Mouse (Mus musculus) liver, embryonic 13.5 days (tissue): ENCODE data around the gene Usp34. TPM values are rescaled to one million over a fixed set of nuclear protein-coding genes. Genes with fewer than 3 reads are reported as not detected.
A peak's percentile ranks its signal among the peaks of the same experiment; 100 is the strongest.
"Not testable (repeated sequence)": the region's sequence is repeated elsewhere in the genome, so short reads cannot be mapped to it uniquely, and the experiment has no call there.

ENCODE experiments used
- ATAC-seq: fragments of 200-750 bp; cut with Nextera tagmentation; 2 replicates; pipeline ENCODE4 v1.8.0; 2017; ENCODE audit warnings: low read depth, mild to moderate bottlenecking, moderate number of reproducible peaks, moderate library complexity
- DNase-seq: peaks from one replicate; pipeline ENCODE4 v3.0.0; 2022
- H3K27ac ChIP-seq: fragments of 300-500 bp; sonication (generic); 2 replicates; pipeline ENCODE4 v1.5.1; 2015; ENCODE audit warnings: moderate library complexity, mild to moderate bottlenecking, inconsistent platforms
- H3K27me3 ChIP-seq: fragments of 300-500 bp; sonication (generic); 2 replicates; pipeline ENCODE4 v1.6.1; 2015; ENCODE audit warnings: mild to moderate bottlenecking, inconsistent platforms
- H3K36me3 ChIP-seq: fragments of 300-500 bp; sonication (generic); 2 replicates; pipeline ENCODE4 v1.6.1; 2015; ENCODE audit warnings: mild to moderate bottlenecking, inconsistent platforms
- H3K4me1 ChIP-seq: fragments of 300-500 bp; sonication (generic); replicated peaks from 2 replicates; pipeline ENCODE4 v1.6.1; 2015; ENCODE audit warnings: inconsistent platforms
- H3K4me2 ChIP-seq: fragments of 300-500 bp; sonication (generic); 2 replicates; pipeline ENCODE4 v1.6.1; 2015; ENCODE audit warnings: inconsistent platforms, mild to moderate bottlenecking, moderate library complexity
- H3K4me3 ChIP-seq: fragments of 300-500 bp; sonication (generic); replicated peaks from 2 replicates; pipeline ENCODE4 v1.5.1; 2015; ENCODE audit warnings: mild to moderate bottlenecking, inconsistent platforms
- H3K9ac ChIP-seq: fragments of 300-500 bp; sonication (generic); 2 replicates; pipeline ENCODE4 v1.6.1; 2015; ENCODE audit warnings: mild to moderate bottlenecking, inconsistent platforms
- H3K9me3 ChIP-seq: fragments of 300-500 bp; sonication (generic); replicated peaks from 2 replicates; pipeline ENCODE4 v1.6.1; 2016; ENCODE audit warnings: inconsistent platforms
- WGBS: fragments of 180-500 bp; shearing (Covaris S2); methylation state at CpG from one replicate; pipeline ENCODE4 v1.1.7; 2015; ENCODE audit not compliant: insufficient replicate concordance; 5-methylcytosine and 5-hydroxymethylcytosine counted together
- polyA plus RNA-seq: library from polyadenylated mRNA; unstranded; fragments of >200 nt; fragmentation: Nextera tagmentation; extraction: Ambion mirVana; gene quantifications from 2 replicates; pipeline ENCODE4 v1.2.1, GENCODE M21; 2015

The Usp34 gene
- polyA plus RNA-seq, 1 experiment from 2014 or later: 9.4 TPM

DNA sequence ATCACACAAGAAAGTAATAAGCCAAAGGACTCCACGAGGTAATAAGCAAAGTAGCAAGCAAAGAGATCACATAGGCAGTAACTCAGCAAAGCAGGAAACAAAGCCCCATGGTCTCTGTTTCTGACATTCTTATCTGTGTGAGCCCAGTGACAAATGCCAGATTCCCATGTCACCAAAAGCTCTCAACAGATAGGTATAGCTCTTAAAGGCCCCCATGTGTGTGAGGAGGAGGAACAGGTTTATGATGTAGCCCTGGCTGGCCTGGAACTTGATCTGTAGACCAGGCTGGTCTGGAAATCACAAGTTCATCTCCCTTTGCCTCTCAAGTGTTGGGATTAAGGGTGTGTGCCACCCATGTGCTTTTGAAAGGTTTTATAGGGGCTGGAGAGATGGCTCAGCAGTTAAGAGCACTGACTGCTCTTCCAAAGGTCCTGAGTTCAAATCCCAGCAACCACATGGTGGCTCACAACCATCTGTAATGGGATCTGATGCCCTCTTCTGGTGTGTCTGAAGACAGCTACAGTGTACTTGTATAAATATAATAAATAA lies 53.1 kb downstream of the Usp34 start:
- H3K4me1 ChIP-seq, H3K27me3 ChIP-seq, H3K9ac ChIP-seq, H3K4me3 ChIP-seq, H3K27ac ChIP-seq, H3K9me3 ChIP-seq, H3K4me2 ChIP-seq, DNase-seq: not testable (repeated sequence)
- WGBS: 55% methylated on average over 1 of the region's 1 CpGs
- peak; percentile 41; the same call in 1 of the 2 replicates for ATAC-seq
- H3K36me3 ChIP-seq: peaks cover 48% of the 10 kb centered on the region

DNA sequence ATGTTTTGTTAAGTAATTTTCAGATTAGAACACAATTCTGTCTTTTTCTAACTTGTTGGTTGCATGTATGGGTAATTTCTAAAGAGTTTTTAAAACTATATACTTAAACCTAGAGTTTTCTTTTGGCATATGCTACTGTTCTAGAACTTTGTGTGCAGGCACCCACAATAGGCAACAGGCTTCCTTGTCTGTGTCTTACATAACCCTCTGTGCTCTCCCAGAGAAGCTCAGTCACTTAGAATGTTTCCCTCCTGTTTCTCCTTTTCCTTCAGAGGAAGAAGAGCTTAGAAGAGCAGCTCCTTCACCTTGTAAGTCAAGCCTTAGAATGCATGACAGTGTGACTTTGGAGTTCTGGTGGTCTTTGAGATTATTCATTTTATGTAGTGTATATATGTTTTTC lies 55.6 kb downstream of the Usp34 start:
- Histone ChIP-seq H3K4me2 (no peak overlapping the region), H3K9ac (no peak overlapping the region), H3K27ac (no peak overlapping the region), H3K4me3 (no peak overlapping the region), H3K27me3 (no peaks in the 10 kb centered on the region), H3K36me3 (peaks cover 45% of the 10 kb centered on the region), H3K9me3 (no peaks in the 10 kb centered on the region), H3K4me1 (no peaks in the 10 kb centered on the region)
- ATAC-seq: no peak
- no peak for DNase-seq

DNA sequence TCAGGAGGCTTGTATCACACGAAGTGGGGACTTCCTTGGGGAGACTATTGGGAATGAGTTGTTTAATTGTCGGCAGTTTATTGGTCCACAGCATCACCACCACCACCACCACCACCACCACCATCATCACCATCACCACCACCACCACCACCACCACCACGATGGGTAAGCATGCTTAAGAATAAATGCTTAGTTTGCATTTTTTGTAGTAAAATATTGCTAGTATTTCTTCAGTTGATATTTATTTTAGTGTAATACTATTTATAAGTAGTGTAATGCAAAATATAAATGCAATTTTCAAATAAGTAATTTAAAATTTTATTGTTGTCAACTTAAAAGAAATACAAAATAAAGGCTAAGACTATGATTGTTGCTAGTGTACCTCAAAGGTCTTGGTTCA lies 57.7 kb downstream of the Usp34 start:
- H3K36me3 ChIP-seq: peaks cover 46% of the 10 kb centered on the region
- no peak overlapping the region for H3K4me3 ChIP-seq
- H3K9ac ChIP-seq: no peak overlapping the region
- H3K4me1 ChIP-seq: no peaks in the 10 kb centered on the region
- 92% methylated on average over 3 of the region's 3 CpGs for WGBS
- DNase-seq: no peak
- H3K27ac ChIP-seq: no peak overlapping the region
- no peaks in the 10 kb centered on the region for H3K27me3 ChIP-seq
- no peaks in the 10 kb centered on the region for H3K9me3 ChIP-seq
- ATAC-seq: no peak
- H3K4me2 ChIP-seq: no peak overlapping the region

DNA sequence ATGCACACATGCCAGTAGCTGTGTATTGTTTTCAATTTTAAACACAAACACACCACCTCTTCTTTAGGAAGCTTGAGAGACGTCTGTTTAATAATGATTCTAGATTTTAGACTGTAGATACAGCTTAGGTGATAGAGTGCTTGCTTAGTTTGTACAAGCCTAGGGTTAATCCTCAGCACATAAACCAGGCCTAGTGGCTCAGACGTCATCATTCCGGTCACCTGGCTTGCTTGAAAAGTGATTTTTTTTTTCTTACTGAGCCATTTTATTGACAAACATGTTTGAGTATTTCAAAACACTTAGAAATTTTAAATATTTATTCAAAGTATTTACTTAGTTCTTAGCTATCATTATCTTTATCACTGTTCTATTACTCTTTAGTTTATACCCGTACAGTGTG lies 65.3 kb downstream of the Usp34 start:
- no peaks in the 10 kb centered on the region for H3K27me3 ChIP-seq
- no peak for DNase-seq
- H3K36me3 ChIP-seq: peaks cover 43% of the 10 kb centered on the region
- H3K9ac ChIP-seq: no peak overlapping the region
- no peak overlapping the region for H3K4me3 ChIP-seq
- no peak overlapping the region for H3K27ac ChIP-seq
- H3K4me2 ChIP-seq: no peak overlapping the region
- no peaks in the 10 kb centered on the region for H3K9me3 ChIP-seq
- no peaks in the 10 kb centered on the region for H3K4me1 ChIP-seq
- WGBS: 78% methylated on average over 4 of the region's 4 CpGs
- no peak for ATAC-seq

DNA sequence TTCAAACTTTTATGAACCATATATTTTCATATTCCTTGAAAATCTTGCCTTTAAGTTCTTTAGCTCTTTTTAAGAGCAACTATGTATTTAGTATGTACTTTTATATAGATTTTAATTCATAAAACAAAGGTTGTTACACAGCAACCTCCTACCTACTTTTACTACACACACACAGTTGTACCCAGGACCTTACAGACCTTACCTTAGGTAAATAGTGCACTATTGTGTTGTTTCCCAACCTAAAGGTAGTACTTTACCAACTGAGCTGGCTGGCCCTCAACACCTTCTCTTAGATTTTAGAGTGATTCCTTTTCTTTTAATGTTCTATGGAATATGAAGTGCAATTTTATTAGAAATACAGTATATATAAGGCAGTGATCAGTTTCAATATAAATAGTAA lies 65.8 kb downstream of the Usp34 start:
- H3K36me3 ChIP-seq: peaks cover 46% of the 10 kb centered on the region

DNA sequence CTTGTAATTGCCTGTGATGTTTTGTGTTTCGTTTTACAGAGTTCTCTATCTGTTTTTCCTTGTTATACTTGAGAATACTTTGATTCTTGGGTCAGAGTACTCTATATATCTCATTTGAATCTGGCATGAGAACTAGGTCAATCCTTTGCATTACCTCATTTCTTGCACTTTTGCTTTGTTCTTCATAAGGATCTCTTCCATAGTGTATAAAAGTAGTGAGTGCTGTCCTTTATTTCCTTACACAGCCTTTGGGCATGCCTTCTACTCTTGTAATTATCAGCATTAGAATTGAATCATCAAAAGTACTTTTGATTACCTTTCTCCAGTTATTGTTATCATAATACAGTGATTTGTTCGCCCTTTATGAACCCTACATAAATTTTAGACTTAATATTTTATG lies 73.4 kb downstream of the Usp34 start:
- H3K4me3 ChIP-seq: no peak overlapping the region
- no peak overlapping the region for H3K27ac ChIP-seq
- H3K4me2 ChIP-seq: no peak overlapping the region
- no peak for DNase-seq
- peaks cover 40% of the 10 kb centered on the region for H3K36me3 ChIP-seq
- H3K9ac ChIP-seq: no peak overlapping the region
- no peak for ATAC-seq
- WGBS: 86% methylated on average over 2 of the region's 2 CpGs
- H3K27me3 ChIP-seq: no peaks in the 10 kb centered on the region
- no peaks in the 10 kb centered on the region for H3K4me1 ChIP-seq
- no peaks in the 10 kb centered on the region for H3K9me3 ChIP-seq

More for the DNA sequence above, 65.8 kb downstream of the Usp34 start:
- H3K27ac ChIP-seq: no peak overlapping the region
- ATAC-seq: no peak
- no peaks in the 10 kb centered on the region for H3K9me3 ChIP-seq
- no peak overlapping the region for H3K9ac ChIP-seq
- no peaks in the 10 kb centered on the region for H3K27me3 ChIP-seq
- H3K4me2 ChIP-seq: no peak overlapping the region
- H3K4me3 ChIP-seq: no peak overlapping the region
- no peak for DNase-seq
- no peaks in the 10 kb centered on the region for H3K4me1 ChIP-seq

DNA sequence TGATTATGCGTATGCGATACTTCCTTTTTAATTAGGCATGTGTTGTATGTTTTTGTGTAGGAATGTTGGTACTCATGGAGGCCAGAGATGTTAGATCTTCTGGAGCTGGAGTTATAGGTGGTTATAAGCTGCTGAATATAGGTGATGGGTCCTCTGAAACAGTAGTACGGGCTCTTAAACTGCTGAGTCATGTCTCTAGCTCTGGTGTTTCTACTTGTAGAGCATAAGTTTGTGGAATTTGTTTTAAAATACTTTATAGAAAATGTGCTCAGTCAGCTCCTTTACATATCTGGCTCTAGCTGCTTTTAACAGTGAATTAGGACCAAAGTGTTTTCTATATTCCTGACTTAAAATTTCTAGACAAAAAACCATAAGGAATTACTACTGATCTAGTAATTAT lies 73.9 kb downstream of the Usp34 start:
- Histone ChIP-seq H3K27me3 (no peaks in the 10 kb centered on the region), H3K36me3 (peaks cover 35% of the 10 kb centered on the region), H3K4me2 (no peak overlapping the region), H3K4me3 (no peak overlapping the region), H3K4me1 (no peaks in the 10 kb centered on the region), H3K9me3 (no peaks in the 10 kb centered on the region), H3K27ac (no peak overlapping the region), H3K9ac (no peak overlapping the region)
- ATAC-seq: no peak
- no peak for DNase-seq
- 80% methylated on average over 3 of the region's 3 CpGs for whole genome bisulfite sequencing

DNA sequence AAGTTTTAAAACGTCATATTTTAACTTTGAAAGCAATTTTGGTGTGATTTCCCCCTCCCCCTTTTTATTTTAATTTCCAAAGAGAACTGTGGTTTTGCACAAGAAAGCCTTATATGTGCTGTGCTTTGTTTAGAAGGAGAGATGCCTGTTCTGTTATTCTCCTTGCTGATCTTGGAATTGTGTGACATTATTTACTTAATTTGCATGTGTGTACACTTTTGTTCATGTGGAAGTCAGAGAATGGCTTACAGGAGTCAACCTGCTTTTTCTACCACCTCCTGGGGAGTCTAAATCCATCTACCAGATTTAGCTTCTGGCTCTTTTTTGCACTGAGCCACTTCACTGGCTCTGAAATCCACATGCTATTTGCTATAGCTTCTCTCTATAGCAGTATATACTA lies 76.1 kb downstream of the Usp34 start:
- no peaks in the 10 kb centered on the region for H3K4me1 ChIP-seq
- peaks cover 30% of the 10 kb centered on the region for H3K36me3 ChIP-seq
- ATAC-seq (no peak), DNase-seq (no peak)
- H3K4me2 ChIP-seq: no peak overlapping the region
- no peak overlapping the region for H3K9ac ChIP-seq
- H3K9me3 ChIP-seq: no peaks in the 10 kb centered on the region
- WGBS: 91% methylated on average over 1 of the region's 1 CpGs
- no peak overlapping the region for H3K4me3 ChIP-seq
- H3K27me3 ChIP-seq: no peaks in the 10 kb centered on the region
- H3K27ac ChIP-seq: no peak overlapping the region

DNA sequence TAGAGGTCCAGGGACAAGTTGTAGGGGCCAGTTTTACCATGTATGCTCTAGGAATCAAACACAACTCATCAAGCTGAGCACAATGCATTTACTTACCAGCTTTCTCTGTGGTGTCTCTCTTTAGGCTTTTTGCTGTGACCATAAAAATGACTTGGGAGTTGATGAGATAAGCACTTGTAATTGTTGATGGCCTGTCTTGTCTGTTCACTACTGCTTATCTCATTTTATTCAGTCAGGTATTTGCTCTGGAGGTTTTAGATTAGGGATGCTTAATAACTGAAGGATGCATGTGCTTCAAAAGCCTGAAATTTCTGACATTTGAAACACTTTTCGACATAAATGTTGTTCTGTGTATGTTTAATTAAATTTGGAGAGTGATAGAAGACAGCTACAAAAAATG lies 83.0 kb downstream of the Usp34 start:
- 47% methylated on average over 1 of the region's 1 CpGs for WGBS
- Histone ChIP-seq H3K9ac (no peak overlapping the region), H3K9me3 (no peaks in the 10 kb centered on the region), H3K4me1 (peaks cover 25% of the 10 kb centered on the region), H3K27me3 (no peaks in the 10 kb centered on the region), H3K4me2 (no peak overlapping the region), H3K4me3 (no peak overlapping the region), H3K36me3 (peaks cover 41% of the 10 kb centered on the region), H3K27ac (peak overlapping the region; percentile 63)
- ATAC-seq: peak; percentile 74
- DNase-seq: peak; percentile 8

DNA sequence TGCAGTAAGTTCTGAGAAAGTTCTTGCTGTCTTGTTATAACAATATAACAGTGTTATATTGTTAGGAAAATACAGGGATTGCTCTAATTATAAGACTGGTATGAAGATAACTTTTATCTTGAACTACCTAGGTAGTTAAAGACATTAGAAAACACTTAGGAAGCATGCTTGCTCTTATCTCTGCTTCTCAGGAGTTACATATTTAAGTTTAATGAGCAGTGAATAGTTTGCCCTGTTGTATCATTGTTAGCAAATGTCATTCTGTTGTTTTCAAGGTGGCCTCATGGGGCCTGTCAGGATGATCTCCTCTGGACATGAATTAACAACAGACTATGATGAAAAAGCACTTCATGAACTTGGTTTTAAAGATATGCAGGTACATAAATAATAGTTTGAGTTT lies 85.9 kb downstream of the Usp34 start:
- no peaks in the 10 kb centered on the region for H3K27me3 ChIP-seq
- H3K4me3 ChIP-seq: no peak overlapping the region
- no peak overlapping the region for H3K4me2 ChIP-seq
- H3K9me3 ChIP-seq: no peaks in the 10 kb centered on the region
- DNase-seq (no peak), ATAC-seq (peak; percentile 75)
- H3K9ac ChIP-seq: no peak overlapping the region
- H3K4me1 ChIP-seq: peaks cover 25% of the 10 kb centered on the region
- H3K27ac ChIP-seq: no peak overlapping the region
- H3K36me3 ChIP-seq: peaks cover 49% of the 10 kb centered on the region

DNA sequence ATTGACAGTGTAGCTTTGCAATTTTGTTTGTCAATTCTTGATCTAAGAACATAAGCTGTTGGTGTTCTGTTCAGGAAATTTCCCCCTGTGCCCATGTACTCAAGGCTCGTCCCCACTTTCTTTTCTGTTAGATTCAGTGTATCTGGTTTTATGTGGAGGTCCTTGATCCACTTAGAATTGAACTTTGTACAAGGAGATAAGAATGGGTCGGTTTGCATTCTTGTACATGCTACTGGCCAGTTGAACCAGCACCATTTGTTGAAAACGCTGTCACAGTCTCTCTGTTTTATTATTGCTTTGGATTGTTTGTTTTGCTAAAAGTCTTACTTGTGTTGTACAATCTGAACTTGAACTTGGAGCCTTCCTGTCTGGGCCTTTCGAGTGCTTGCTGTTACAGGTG lies 89.9 kb downstream of the Usp34 start:
- WGBS: 67% methylated on average over 4 of the region's 4 CpGs
- Histone ChIP-seq H3K4me3 (no peak overlapping the region), H3K9me3 (no peaks in the 10 kb centered on the region), H3K4me2 (no peak overlapping the region), H3K27ac (no peak overlapping the region), H3K4me1 (peaks cover 10% of the 10 kb centered on the region), H3K36me3 (peaks cover 56% of the 10 kb centered on the region), H3K9ac (no peak overlapping the region), H3K27me3 (no peaks in the 10 kb centered on the region)
- ATAC-seq: no peak
- no peak for DNase-seq

DNA sequence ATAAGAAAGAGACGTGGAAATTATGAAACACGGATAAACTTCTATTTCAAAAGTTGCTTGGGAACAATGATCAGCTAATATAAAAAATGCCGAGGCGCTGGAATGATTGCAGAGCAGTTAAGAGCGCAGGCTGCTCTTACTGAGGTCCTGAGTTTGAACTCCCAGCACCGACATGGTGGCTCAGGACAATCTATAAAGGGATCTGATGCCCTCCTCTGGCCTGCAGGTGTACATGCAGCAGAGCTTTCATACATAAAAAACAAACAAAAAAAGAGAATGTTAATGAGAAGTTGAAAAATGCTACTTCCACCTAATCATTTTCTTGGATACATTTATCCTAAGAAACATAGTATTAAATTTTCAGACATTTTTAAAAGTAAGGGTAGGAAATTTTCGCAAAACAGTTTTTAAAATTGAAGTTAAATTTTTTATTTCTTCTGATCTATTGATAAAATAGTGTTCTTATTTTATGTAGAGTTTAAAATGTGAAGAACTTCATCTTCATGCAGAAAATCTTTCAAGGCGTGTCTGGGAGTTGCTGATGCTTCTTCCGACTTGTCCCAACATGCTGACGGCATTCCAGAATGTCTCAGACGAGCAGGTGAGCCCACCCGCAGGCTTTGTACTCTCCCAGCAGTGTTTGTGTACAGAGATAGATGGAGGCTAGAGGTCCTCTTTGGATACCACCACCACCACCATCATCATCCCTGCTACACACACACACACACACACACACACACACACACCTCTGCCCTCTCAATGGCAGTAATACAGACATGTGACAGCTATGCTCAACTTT lies 94.5 kb downstream of the Usp34 start:
- H3K4me2 ChIP-seq: no peak overlapping the region
- DNase-seq (no peak), ATAC-seq (no peak)
- WGBS: 84% methylated on average over 12 of the region's 12 CpGs
- H3K9ac ChIP-seq: no peak overlapping the region
- no peaks in the 10 kb centered on the region for H3K27me3 ChIP-seq
- H3K36me3 ChIP-seq: peaks cover 50% of the 10 kb centered on the region
- H3K4me3 ChIP-seq: no peak overlapping the region
- H3K27ac ChIP-seq: no peak overlapping the region
- H3K4me1 ChIP-seq: no peaks in the 10 kb centered on the region
- H3K9me3 ChIP-seq: no peaks in the 10 kb centered on the region
